Mouse (Mus musculus) adipocyte (in vitro differentiated cells): ENCODE measurements around the gene Rpl3.

Experiments
- DNase-seq: peaks from one replicate; pipeline ENCODE4 v3.0.0-alpha.2; 2016; ENCODE audit warnings: low spot score

Rpl3 gene

GRCm38 (mm10) chr15:80087406-80088012 lies 4.2 kb downstream of the Rpl3 start:
- peak; percentile 86 for DNase-seq

- no peak for DNase-seq
Measured at GRCm38 (mm10) chr15:80083740-80084139, 7.9 kb downstream of the Rpl3 start.

GRCm38 (mm10) chr15:80083276-80083731 lies 8.4 kb downstream of the Rpl3 start:
- DNase-seq: peak; percentile 99

- peak; percentile 54 for DNase-seq
Measured at GRCm38 (mm10) chr15:80082661-80083275, 8.9 kb downstream of the Rpl3 start.

GRCm38 (mm10) chr15:80081801-80082546 lies 9.7 kb downstream of the Rpl3 start:
- peak; percentile 61 for DNase-seq

GRCm38 (mm10) chr15:80080711-80081615 lies 10.7 kb downstream of the Rpl3 start:
- DNase-seq: peak; percentile 50

- DNase-seq: no peak
Measured at GRCm38 (mm10) chr15:80079954-80080353, 11.7 kb downstream of the Rpl3 start.

- no peak for DNase-seq
Measured at GRCm38 (mm10) chr15:80079129-80079668, 12.5 kb downstream of the Rpl3 start.

- no peak for DNase-seq
Measured at GRCm38 (mm10) chr15:80078058-80078814, 13.4 kb downstream of the Rpl3 start.

GRCm38 (mm10) chr15:80076338-80077136 lies 15.1 kb downstream of the Rpl3 start:
- DNase-seq: peak; percentile 65

- DNase-seq: no peak
Measured at GRCm38 (mm10) chr15:80075733-80076337, 15.8 kb downstream of the Rpl3 start.

GRCm38 (mm10) chr15:80075374-80075694 lies 16.3 kb downstream of the Rpl3 start:
- DNase-seq: no peak

- no peak for DNase-seq
Measured at GRCm38 (mm10) chr15:80074663-80075373, 16.9 kb downstream of the Rpl3 start.

GRCm38 (mm10) chr15:80073256-80073621 lies 18.4 kb downstream of the Rpl3 start:
- no peak for DNase-seq

GRCm38 (mm10) chr15:80072579-80073255 lies 19.0 kb downstream of the Rpl3 start:
- no peak for DNase-seq

- DNase-seq: no peak
Measured at GRCm38 (mm10) chr15:80071951-80072437, 19.7 kb downstream of the Rpl3 start.

- DNase-seq: no peak
Measured at GRCm38 (mm10) chr15:80070095-80070644, 21.5 kb downstream of the Rpl3 start.

- DNase-seq: no peak
Measured at GRCm38 (mm10) chr15:80069171-80069570, 22.5 kb downstream of the Rpl3 start.
